Mouse (Mus musculus) fat pad, adult 2 months (tissue): ENCODE data around the gene Irs1.

ENCODE experiments used
- DNase-seq: peaks from one replicate; pipeline ENCODE4 v3.0.0-alpha.2; 2011; ENCODE audit warnings: low read depth, low spot score; ENCODE audit errors: extremely low read depth

Irs1 gene

DNA sequence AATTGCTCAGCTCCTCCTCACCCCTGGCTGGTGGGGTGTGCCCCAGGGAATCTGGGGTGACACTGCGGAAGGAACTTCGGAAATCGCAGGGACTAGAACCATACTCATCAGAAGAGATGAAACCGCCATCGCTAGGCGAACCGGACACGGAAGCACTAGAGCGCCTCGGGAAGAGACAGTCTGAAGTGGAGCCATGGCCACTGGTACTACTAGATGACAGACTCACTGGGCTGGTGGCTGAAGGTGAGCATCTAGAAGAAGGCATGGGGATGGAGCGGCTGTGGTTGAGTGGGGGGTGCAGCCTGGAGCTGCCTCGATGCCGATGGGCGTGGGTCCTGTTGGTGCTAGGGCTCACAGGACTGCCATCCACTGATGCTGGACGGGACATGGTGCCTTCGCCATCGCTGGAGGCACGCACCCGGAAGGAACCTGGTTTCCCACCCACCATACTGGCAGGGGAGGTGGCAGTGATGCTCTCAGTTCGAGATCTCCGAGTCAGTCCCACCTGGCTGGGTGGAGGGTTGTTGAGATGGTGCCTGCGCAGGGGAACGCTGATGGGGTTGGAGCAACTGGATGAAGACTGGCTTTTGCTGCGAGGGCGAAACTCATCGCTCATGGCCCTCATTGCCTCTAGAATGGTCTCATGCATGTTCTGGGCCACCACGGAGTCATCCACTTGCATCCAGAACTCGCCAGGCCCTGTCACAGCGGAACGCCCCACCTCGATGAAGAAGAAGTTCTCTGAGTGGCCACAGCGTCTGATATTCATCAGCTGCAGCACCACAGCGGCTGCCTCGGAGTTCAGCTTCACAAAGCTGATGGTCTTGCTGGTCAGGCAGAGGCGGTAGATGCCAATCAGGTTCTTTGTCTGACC lies 1.9 kb downstream of the Irs1 start:
- no peak for DNase-seq

DNA sequence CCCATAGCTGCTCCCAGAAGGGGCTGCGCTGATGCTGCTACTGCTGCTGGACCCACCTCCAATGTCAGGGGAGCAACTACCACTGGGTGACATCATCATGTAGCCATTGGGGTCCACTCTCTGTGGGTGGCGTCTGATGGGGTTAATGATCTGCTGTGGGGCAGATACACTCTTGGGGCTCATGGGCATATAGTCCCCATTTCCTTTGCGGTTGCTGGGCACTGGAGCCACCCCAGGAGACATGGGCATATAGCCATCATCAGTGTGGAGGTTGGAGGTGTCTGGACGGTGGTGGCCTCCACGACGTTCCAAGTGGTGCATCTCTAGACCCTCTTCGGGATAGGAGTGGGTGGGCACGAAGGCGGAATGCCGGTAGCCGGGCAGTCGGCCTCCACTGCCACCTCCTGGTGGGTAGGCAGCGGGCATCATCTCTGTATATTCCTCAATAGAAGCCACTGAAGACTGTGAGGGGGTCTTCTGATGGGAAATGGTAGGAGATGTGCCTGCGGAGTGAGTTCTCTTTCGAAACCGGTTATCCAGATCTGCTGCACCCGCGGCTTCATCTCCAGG lies 2.7 kb downstream of the Irs1 start:
- DNase-seq = no peak

DNA sequence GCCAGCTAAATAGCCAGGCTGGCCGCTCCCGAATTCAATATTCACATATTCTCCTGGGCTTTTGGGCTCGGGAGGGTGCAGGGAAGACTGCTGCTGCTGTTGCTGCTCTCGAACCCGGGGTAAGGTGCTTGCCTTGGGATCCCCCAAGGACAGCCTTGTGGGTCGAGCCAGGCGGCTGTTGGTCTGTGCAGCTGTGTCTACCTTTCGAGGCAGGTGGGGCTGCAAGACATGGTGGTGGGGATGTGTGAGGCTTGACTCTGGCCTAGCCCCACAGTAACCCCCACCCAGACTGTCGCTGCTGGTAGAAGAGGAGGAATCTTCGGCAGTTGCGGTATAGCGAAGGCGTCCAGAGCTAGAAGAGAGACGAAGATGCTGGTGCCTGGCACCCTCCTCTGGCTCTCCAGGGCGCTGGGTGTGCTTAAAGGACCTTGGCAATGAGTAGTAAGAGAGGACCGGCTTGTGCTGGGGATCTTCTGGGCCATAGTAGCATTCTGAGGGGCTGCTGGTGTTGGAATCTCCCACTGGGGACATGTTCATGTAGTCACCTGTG lies 3.4 kb downstream of the Irs1 start:
- DNase-seq = no peak

GRCm38 (mm10) chr1:82287052-82287775 lies 4.0 kb downstream of the Irs1 start:
- no peak for DNase-seq

- DNase-seq = no peak
These were observed 4.8 kb downstream of the Irs1 start for GRCm38 (mm10) chr1:82286190-82287051.

GRCm38 (mm10) chr1:82285461-82286189 lies 5.6 kb downstream of the Irs1 start:
- DNase-seq = no peak

DNA sequence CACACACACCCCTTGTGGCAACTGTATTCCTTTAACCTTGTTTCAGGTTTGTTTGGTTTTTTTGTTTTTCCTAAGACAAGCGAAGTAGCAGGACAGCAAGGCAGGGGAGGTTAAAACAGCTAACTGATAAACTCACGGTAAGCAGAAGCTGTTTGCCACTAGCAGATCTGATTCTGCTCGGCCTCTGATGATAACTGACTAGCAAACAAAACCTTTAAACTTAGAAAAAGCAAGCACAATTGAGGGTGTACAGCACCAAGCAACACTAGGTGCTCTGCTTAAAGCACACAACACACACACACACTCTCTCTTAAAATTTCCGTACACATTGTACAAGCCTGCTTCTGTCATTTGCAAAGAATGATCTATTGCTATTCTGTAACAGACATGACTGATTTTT lies 6.8 kb downstream of the Irs1 start:
- DNase-seq = no peak

- no peak for DNase-seq
These were observed 7.3 kb downstream of the Irs1 start for GRCm38 (mm10) chr1:82283901-82284301.

DNA sequence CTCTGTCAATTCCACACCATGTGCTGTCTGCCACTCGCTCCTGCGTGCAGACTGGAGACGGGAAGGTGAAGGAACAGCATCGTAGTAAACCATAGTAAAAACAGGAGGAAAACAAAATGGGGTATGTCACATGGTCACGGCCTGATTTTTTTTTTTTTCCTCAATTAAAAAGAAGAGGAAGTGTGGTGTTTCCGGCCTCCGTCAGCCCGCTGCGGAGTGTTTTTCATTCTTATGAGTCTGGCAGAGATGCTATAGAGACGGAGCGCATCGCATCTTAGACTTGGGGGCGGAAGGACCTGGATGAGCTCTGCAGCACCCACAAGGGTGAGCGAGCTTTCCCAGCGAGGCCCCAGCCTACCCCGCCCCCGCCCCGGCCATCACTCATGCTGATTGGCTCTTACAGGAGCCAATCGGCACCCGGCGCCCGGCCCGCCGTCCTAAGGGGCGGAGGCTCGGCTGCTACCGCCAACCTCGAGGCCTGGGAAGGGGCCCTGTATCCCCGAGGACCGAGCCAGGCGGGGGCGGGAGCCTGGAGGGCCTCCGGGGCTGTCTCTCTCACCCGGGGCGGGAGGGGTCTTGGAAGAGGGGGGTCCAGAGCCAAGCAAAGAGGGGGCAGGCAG lies 8.1 kb downstream of the Irs1 start:
- peak; percentile 50 for DNase-seq

- no peak for DNase-seq
These were observed 9.4 kb downstream of the Irs1 start for GRCm38 (mm10) chr1:82281823-82282222.

GRCm38 (mm10) chr1:82279768-82280167 lies 11.4 kb downstream of the Irs1 start:
- no peak for DNase-seq

DNA sequence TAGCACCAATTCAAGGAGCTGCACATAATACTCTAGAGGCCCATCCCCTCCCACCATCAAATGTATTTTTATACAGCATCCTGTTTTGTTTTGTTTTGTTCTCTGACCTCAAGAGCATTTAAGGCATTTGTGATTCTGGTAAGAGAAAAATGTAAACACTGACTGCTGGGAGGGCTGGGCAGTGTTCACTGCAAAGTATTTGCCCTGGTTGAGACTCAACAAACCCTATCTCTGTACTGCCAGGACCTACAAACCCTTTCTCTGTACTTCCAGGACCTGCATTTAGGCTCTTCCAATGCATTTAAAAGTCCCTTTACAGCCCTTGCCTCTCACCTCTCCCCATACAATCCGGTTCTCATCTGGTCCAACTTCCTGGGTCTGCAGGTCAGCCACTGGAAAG lies 16.9 kb downstream of the Irs1 start:
- DNase-seq = no peak

DNA sequence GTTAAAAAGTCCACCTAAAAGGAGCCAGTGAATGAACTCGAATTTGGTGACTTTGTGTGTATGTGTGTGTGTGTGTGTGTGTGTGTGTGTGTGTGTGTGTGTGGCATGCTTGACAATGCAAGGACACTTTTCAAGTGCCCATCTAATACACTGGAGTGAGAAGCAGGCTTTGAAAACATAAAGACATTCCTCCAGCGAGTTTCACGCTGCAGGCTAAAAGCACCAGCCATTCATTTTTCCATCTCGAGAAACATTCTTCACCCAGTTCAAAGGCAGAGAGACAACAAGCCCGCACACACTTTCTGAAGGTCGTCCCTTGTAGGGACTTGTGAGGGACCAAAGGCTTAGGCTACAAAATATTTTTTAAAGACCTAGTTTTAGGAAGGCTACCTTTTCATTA lies 17.7 kb downstream of the Irs1 start:
- DNase-seq = no peak

GRCm38 (mm10) chr1:82272231-82272630 lies 19.0 kb downstream of the Irs1 start:
- no peak for DNase-seq

GRCm38 (mm10) chr1:82267547-82267946 lies 23.7 kb downstream of the Irs1 start:
- no peak for DNase-seq

DNA sequence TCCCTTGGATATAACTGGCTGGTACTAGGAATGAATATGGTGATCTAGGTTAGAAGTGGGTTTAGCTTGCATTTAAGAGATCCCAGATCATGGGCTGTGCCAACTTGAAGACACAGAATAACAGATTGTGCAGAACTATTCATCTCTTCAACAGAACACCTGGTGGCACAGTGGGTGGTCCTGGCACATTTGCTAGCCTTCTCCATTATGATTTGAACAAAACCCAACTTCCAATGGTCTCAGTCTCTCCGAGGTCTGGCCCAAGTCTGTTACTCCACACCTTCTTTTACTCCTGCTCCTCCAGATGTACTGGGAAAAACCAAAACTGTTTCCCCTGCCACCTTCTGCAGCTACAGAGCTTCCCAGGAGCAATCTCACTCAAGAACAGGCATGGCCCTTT lies 28.9 kb downstream of the Irs1 start:
- DNase-seq = no peak

GRCm38 (mm10) chr1:82261638-82262037 lies 29.6 kb downstream of the Irs1 start:
- DNase-seq = no peak

DNA sequence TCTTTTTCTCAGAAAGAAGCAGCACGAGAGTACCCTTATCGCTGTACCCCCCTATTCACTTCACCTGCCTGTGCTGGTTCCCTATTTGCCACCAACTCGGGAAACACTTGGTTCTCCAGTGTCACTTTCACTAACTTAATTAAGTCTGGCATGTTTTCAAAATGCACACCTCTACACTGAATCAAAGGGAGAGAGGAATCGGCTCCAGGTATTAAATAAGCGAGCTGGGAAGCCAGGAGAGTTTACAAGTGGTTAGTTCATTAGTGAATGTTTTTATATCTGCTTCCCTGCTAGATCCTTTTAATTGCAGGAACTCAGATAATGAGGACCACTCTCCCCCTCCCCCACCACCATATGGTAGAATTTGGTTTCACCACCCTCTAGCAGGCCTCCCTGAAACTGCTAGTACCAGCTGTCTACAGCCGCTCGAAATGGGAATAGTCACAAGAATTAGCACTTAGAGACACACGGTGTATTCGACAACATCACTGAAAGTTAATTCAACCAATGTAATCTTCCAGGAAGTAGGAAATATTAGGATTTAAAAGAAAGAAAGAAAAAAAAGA lies 30.1 kb downstream of the Irs1 start:
- DNase-seq = no peak

- DNase-seq = no peak
These were observed 31.2 kb downstream of the Irs1 start for GRCm38 (mm10) chr1:82260055-82260454.
